ENCODE assay signal across 8 mouse cellular contexts in genomic region chr2:132111266-132111665, GRCm38 (mm10). TPM values are rescaled to one million over a fixed set of nuclear protein-coding genes. Genes with fewer than 3 reads are reported as not detected.
DNase-seq lines count a peak whose midpoint lies in the region; ATAC-seq and TF ChIP-seq lines count a peak whose summit lies in the region.

No protein-coding gene starts in this region.

- H3K4me1 ChIP-seq in CH12.LX (ENCODE audit: control insufficient read depth in 1 of 2, insufficient read depth in 2 of 2): peaks cover 12 to 78% of the 10 kb centered on the region in 2 experiments; a peak in 3 of 4 replicates
- peaks cover 2% of the 10 kb centered on the region; the same call in 1 of the 2 replicates for H3K4me1 ChIP-seq in bone marrow, adult 2 months (ENCODE audit: control insufficient read depth, insufficient read depth, low read length)
- peaks cover 40% of the 10 kb centered on the region for H3K4me1 ChIP-seq in heart, embryonic 15.5 days (replicated peaks)
- peaks cover 9% of the 10 kb centered on the region for H3K4me1 ChIP-seq in liver, postnatal 0 days (ENCODE audit: insufficient read depth)

- TF ChIP-seq EP300 in CH12.LX (IDR thresholded peaks at IDR 0.05; ENCODE audit: low read length): no peak
- no peak for TF ChIP-seq EP300 in liver, postnatal 0 days (IDR thresholded peaks at IDR 0.05; ENCODE audit: low read depth)

- no peak overlapping the region for H3K9ac ChIP-seq in CH12.LX (ENCODE audit: insufficient read depth, low read depth)
- H3K9ac ChIP-seq in heart, embryonic 15.5 days: no peak overlapping the region
- no peak overlapping the region for H3K9ac ChIP-seq in liver, postnatal 0 days (replicated peaks)

- no peak for TF ChIP-seq POLR2A in CH12.LX (IDR thresholded peaks at IDR 0.05; ENCODE audit: low read depth, low read length)
- TF ChIP-seq POLR2A in bone marrow, adult 2 months (IDR thresholded peaks at IDR 0.05; ENCODE audit: borderline replicate concordance, control insufficient read depth, low read depth, low read length): no peak

- no peaks in the 10 kb centered on the region for H3K27me3 ChIP-seq in CH12.LX (replicated peaks)
- H3K27me3 ChIP-seq in heart, embryonic 15.5 days: no peaks in the 10 kb centered on the region
- H3K27me3 ChIP-seq in liver, postnatal 0 days (ENCODE audit: insufficient read depth, low read length): no peaks in the 10 kb centered on the region

- TF ChIP-seq RAD21 in CH12.LX (IDR thresholded peaks at IDR 0.05; ENCODE audit: low read depth, low read length): peak; percentile 95

- peak; percentile 56 to 94 for TF ChIP-seq CTCF in CH12.LX (conservative IDR thresholded peaks at IDR 0.05 in 1 of 2, IDR thresholded peaks at IDR 0.05 in 1 of 2; ENCODE audit: low read depth in 2 of 2, low read length in 2 of 2)
- peak; percentile 42; the same call in 1 of the 2 replicates for TF ChIP-seq CTCF in bone marrow, adult 2 months (IDR thresholded peaks at IDR 0.05; ENCODE audit: control insufficient read depth, insufficient read depth, low read length)
- peak; percentile 88 for TF ChIP-seq CTCF in liver, postnatal 0 days (IDR thresholded peaks at IDR 0.05; ENCODE audit: low read depth)

- in situ Hi-C loops in CH12.LX (cut with MboI; ENCODE audit: low pct_ligation_motif_present, low pct_unique_long_range_greater_than_20kb, low sequenced_read_pairs): loop anchor here (10.0 kb wide), 1 partner anchor 106 kb away; no protein-coding TSS in a partner anchor

- H3K4me2 ChIP-seq in CH12.LX (ENCODE audit: insufficient read depth, low read depth, poor library complexity, severe bottlenecking): peak overlapping the region; percentile 50
- H3K4me2 ChIP-seq in heart, embryonic 15.5 days: no peak overlapping the region
- H3K4me2 ChIP-seq in liver, postnatal 0 days (ENCODE audit: low read depth, low read length): no peak overlapping the region

- H3K79me2 ChIP-seq in CH12.LX (replicated peaks; ENCODE audit: control insufficient read depth, extremely low read depth, insufficient read depth, poor library complexity, severe bottlenecking): no peaks in the 10 kb centered on the region; the same call in 1 of the 2 replicates

- peaks cover 0 to 20% of the 10 kb centered on the region in 2 experiments for H3K36me3 ChIP-seq in CH12.LX (replicated peaks in 1 of 2; ENCODE audit: control insufficient read depth in 1 of 2, insufficient read depth in 1 of 2, low read length in 1 of 2)
- no peaks in the 10 kb centered on the region for H3K36me3 ChIP-seq in heart, embryonic 15.5 days
- H3K36me3 ChIP-seq in liver, postnatal 0 days (replicated peaks; ENCODE audit: insufficient read depth, low read length): no peaks in the 10 kb centered on the region

- no peaks in the 10 kb centered on the region for H3K9me3 ChIP-seq in CH12.LX (replicated peaks; ENCODE audit: low read length)
- H3K9me3 ChIP-seq in heart, embryonic 15.5 days (replicated peaks): no peaks in the 10 kb centered on the region
- no peaks in the 10 kb centered on the region for H3K9me3 ChIP-seq in liver, postnatal 0 days (ENCODE audit: low read length)

- peak; percentile 86 for DNase-seq in CH12.LX (ENCODE audit: extremely low read depth)
- peak; percentile 59 for DNase-seq in fat pad, adult 2 months (ENCODE audit: extremely low read depth, low read depth, low spot score)
- DNase-seq in kidney, postnatal 4 days: peak; percentile 72 to 82
- peak; percentile 44 for DNase-seq in liver, postnatal 0 days
- DNase-seq in thymus, postnatal 0 days (ENCODE audit: low spot score): peak; percentile 67

- H3K27ac ChIP-seq in CH12.LX (ENCODE audit: insufficient read depth, low read depth): no peak overlapping the region
- H3K27ac ChIP-seq in bone marrow, adult 2 months (ENCODE audit: control insufficient read depth, insufficient read depth, low read depth, low read length, poor library complexity): no peak overlapping the region; the same call in 1 of the 2 replicates
- peak overlapping the region; percentile 39; the same call in 1 of the 2 replicates for H3K27ac ChIP-seq in heart, embryonic 15.5 days
- H3K27ac ChIP-seq in liver, postnatal 0 days (ENCODE audit: low read depth): no peak overlapping the region

- H3K4me3 ChIP-seq in CH12.LX (replicated peaks in 1 of 3; ENCODE audit: low read depth in 2 of 3, low read length in 2 of 3, poor library complexity in 1 of 3): peak overlapping the region; percentile 4 to 48 (median 34)
- peak overlapping the region; percentile 10 for H3K4me3 ChIP-seq in bone marrow, adult 2 months (replicated peaks; ENCODE audit: control insufficient read depth, low read depth, low read length)
- H3K4me3 ChIP-seq in heart, embryonic 15.5 days: no peak overlapping the region
- H3K4me3 ChIP-seq in liver, postnatal 0 days (ENCODE audit: low read depth, low read length): no peak overlapping the region

- dilution Hi-C loops in CH12.LX (cut with MboI; ENCODE audit: extremely low pct_ligation_motif_present, extremely low pct_unique_long_range_greater_than_20kb, low sequenced_read_pairs): no loop called here

- 6% methylated on average over 9 of the region's 9 CpGs for WGBS in bone marrow, adult 2 months
- WGBS in heart, embryonic 15.5 days: 37% methylated on average over 9 of the region's 9 CpGs
- 32% methylated on average over 9 of the region's 9 CpGs for WGBS in liver, postnatal 0 days (ENCODE audit: insufficient replicate concordance)

- ATAC-seq in heart, embryonic 15.5 days (replicated peaks; ENCODE audit: insufficient number of reproducible peaks, insufficient read depth, low FRiP score, low read depth): peak; percentile 42; the same call in 1 of the 2 replicates
- ATAC-seq in liver, postnatal 0 days: peak; percentile 46
- ATAC-seq in neutrophil, adult 5-6 weeks (ENCODE audit: extremely low read depth, insufficient number of reproducible peaks, low FRiP score, poor library complexity, severe bottlenecking): peak; percentile 78

TF ChIP-seq in CH12.LX, 34 proteins besides CTCF, POLR2A, EP300 and RAD21:
- TF ChIP-seq ZC3H11A (IDR thresholded peaks at IDR 0.05; ENCODE audit: low read depth, low read length) (peak; percentile 73), NELFE (IDR thresholded peaks at IDR 0.05; ENCODE audit: low read depth, low read length) (peak; percentile 22; the same call in 1 of the 2 replicates), MXI1 (IDR thresholded peaks at IDR 0.05; ENCODE audit: low read depth, low read length) (no peak), MYC (IDR thresholded peaks at IDR 0.05; ENCODE audit: low read depth, low read length) (no peak), SMC3 (IDR thresholded peaks at IDR 0.05; ENCODE audit: low read depth, low read length) (peak; percentile 93)

RNA-seq across cellular contexts. Expression of gene Slc23a2, which starts 33.6 kb away (rescaled TPM):
- total RNA-seq in CH12.LX (2012; rRNA removed) (11.8 and 13.4 TPM in 2 replicates), CH12.LX (2014; rRNA removed) (10.6 and 11.0 TPM in 2 replicates)
- polyA plus RNA-seq in CH12.LX (2012; ENCODE audit: insufficient read length, low read depth): 20.3 and 21.7 TPM in 2 replicates
- 3.9 and 12.2 TPM in 2 replicates for polyA plus RNA-seq in bone marrow, adult 2 months (2011; ENCODE audit: insufficient read depth, insufficient read length, low replicate concordance, missing spikeins)
- 7.8 and 11.1 TPM in 2 replicates for polyA plus RNA-seq in heart, embryonic 15.5 days (2015; fragmentation: Nextera tagmentation; extraction: Ambion mirVana)
- polyA plus RNA-seq in liver, postnatal 0 days (2015; fragmentation: Nextera tagmentation; extraction: Ambion mirVana): 9.1 and 10.3 TPM in 2 replicates
- 16.5 and 19.6 TPM in 2 replicates for total RNA-seq in neutrophil, adult 5-6 weeks (2017)
- 15.8 and 16.7 TPM in 2 replicates for polyA plus RNA-seq in thymus, postnatal 0 days (2015; fragmentation: Nextera tagmentation; extraction: Ambion mirVana)

Comparison
In these comparisons a context has a peak if more than half of its experiments do, and no peak if none do; other contexts are left out.
1. H3K4me3 ChIP-seq: peak in CH12.LX (3 of 3) and bone marrow, adult 2 months (single experiment); none in heart, embryonic 15.5 days (single experiment) and liver, postnatal 0 days (single experiment).
2. Peak in every context shown above with its lines, with median percentiles within 50 percentile points of each other: DNase-seq, CTCF ChIP-seq and ATAC-seq.